Mouse (Mus musculus): ENCODE results near the gene Ctcfl. TPM values are rescaled to one million over a fixed set of nuclear protein-coding genes. Genes with fewer than 3 reads are reported as not detected.
A peak's percentile ranks its signal among the peaks of the same experiment; 100 is the strongest.

Ctcfl gene
- total and polyA plus RNA-seq, 3 experiments, result 0.08 to 0.11 TPM; not detected in 1

- Histone ChIP-seq H3K27me3 (ENCODE audit: control insufficient read depth, insufficient read depth, low read length) (no peaks in the 10 kb centered on the region), H3K4me3 (no peak overlapping the region), H3K4me1 (ENCODE audit: control insufficient read depth, insufficient read depth, low read length) (no peaks in the 10 kb centered on the region; the same call in 1 of the 2 replicates), H3K9ac (ENCODE audit: low read depth, low read length) (no peak overlapping the region), H3K36me3 (ENCODE audit: control insufficient read depth, insufficient read depth, low read length) (no peaks in the 10 kb centered on the region), H3K79me2 (replicated peaks; ENCODE audit: control insufficient read depth, insufficient read depth, low read length) (no peaks in the 10 kb centered on the region), H3K27ac (no peak overlapping the region; the same call in 1 of the 2 replicates)
- TF ChIP-seq CTCF (IDR thresholded peaks at IDR 0.05), result no peak
- TF ChIP-seq EP300 (IDR thresholded peaks at IDR 0.05; ENCODE audit: insufficient read depth, low read depth, low read length), result no peak
- no peak for TF ChIP-seq POLR2A (IDR thresholded peaks at IDR 0.05; ENCODE audit: insufficient read depth, low read depth, low read length)
- intact Hi-C loops (cut with DNase I), result no loop called here
- no peak for DNase-seq
- WGBS, result 37% methylated on average over 11 of the region's 11 CpGs
Measured at GRCm38 (mm10) chr2:173058263-173058662, 61.1 kb downstream of the Ctcfl start.

GRCm38 (mm10) chr2:173057623-173058022 is 61.7 kb downstream of the Ctcfl start:
- H3K27ac ChIP-seq, result peak overlapping the region; percentile 69
- DNase-seq, result peak in 1 of 2 experiments; percentile 65
- H3K9ac ChIP-seq (ENCODE audit: low read depth, low read length), result peak overlapping the region; percentile 9; the same call in 1 of the 2 replicates
- no peaks in the 10 kb centered on the region for H3K27me3 ChIP-seq (ENCODE audit: control insufficient read depth, insufficient read depth, low read length)
- no peaks in the 10 kb centered on the region for H3K79me2 ChIP-seq (replicated peaks; ENCODE audit: control insufficient read depth, insufficient read depth, low read length)
- no peaks in the 10 kb centered on the region; the same call in 1 of the 2 replicates for H3K4me1 ChIP-seq (ENCODE audit: control insufficient read depth, insufficient read depth, low read length)
- H3K36me3 ChIP-seq (ENCODE audit: control insufficient read depth, insufficient read depth, low read length), result no peaks in the 10 kb centered on the region
- 30% methylated on average over 10 of the region's 10 CpGs for WGBS
- no peak overlapping the region for H3K4me3 ChIP-seq
- TF ChIP-seq POLR2A (IDR thresholded peaks at IDR 0.05; ENCODE audit: insufficient read depth, low read depth, low read length) (no peak; the same call in 1 of the 2 replicates), EP300 (IDR thresholded peaks at IDR 0.05; ENCODE audit: insufficient read depth, low read depth, low read length) (no peak), CTCF (IDR thresholded peaks at IDR 0.05) (no peak)
- intact Hi-C loops (cut with DNase I), result no loop called here

- TF ChIP-seq CTCF (IDR thresholded peaks at IDR 0.05), result no peak
- no peak for TF ChIP-seq POLR2A (IDR thresholded peaks at IDR 0.05; ENCODE audit: insufficient read depth, low read depth, low read length)
- no peak for TF ChIP-seq EP300 (IDR thresholded peaks at IDR 0.05; ENCODE audit: insufficient read depth, low read depth, low read length)
- Histone ChIP-seq H3K4me3 (no peak overlapping the region), H3K79me2 (replicated peaks; ENCODE audit: control insufficient read depth, insufficient read depth, low read length) (no peaks in the 10 kb centered on the region), H3K9ac (ENCODE audit: low read depth, low read length) (no peak overlapping the region), H3K27me3 (ENCODE audit: control insufficient read depth, insufficient read depth, low read length) (no peaks in the 10 kb centered on the region), H3K36me3 (ENCODE audit: control insufficient read depth, insufficient read depth, low read length) (no peaks in the 10 kb centered on the region), H3K4me1 (ENCODE audit: control insufficient read depth, insufficient read depth, low read length) (no peaks in the 10 kb centered on the region; the same call in 1 of the 2 replicates), H3K27ac (no peak overlapping the region)
- 69% methylated on average over 11 of the region's 11 CpGs for WGBS
- no peak for DNase-seq
- intact Hi-C loops (cut with DNase I), result no loop called here
Measured at GRCm38 (mm10) chr2:173056882-173057315, 62.4 kb downstream of the Ctcfl start.

GRCm38 (mm10) chr2:173056303-173056881 is 62.9 kb downstream of the Ctcfl start:
- H3K4me1 ChIP-seq (ENCODE audit: control insufficient read depth, insufficient read depth, low read length), result no peaks in the 10 kb centered on the region; the same call in 1 of the 2 replicates
- TF ChIP-seq CTCF (IDR thresholded peaks at IDR 0.05) (no peak), POLR2A (IDR thresholded peaks at IDR 0.05; ENCODE audit: insufficient read depth, low read depth, low read length) (no peak), EP300 (IDR thresholded peaks at IDR 0.05; ENCODE audit: insufficient read depth, low read depth, low read length) (no peak)
- no peak for DNase-seq
- 64% methylated on average over 10 of the region's 10 CpGs for WGBS
- intact Hi-C loops (cut with DNase I), result no loop called here
- no peaks in the 10 kb centered on the region for H3K36me3 ChIP-seq (ENCODE audit: control insufficient read depth, insufficient read depth, low read length)
- no peaks in the 10 kb centered on the region for H3K27me3 ChIP-seq (ENCODE audit: control insufficient read depth, insufficient read depth, low read length)
- no peaks in the 10 kb centered on the region for H3K79me2 ChIP-seq (replicated peaks; ENCODE audit: control insufficient read depth, insufficient read depth, low read length)
- no peak overlapping the region for H3K4me3 ChIP-seq
- H3K9ac ChIP-seq (ENCODE audit: low read depth, low read length), result no peak overlapping the region
- no peak overlapping the region for H3K27ac ChIP-seq

GRCm38 (mm10) chr2:173053846-173054245 is 65.5 kb downstream of the Ctcfl start:
- intact Hi-C loops (cut with DNase I), result no loop called here
- Histone ChIP-seq H3K9ac (ENCODE audit: low read depth, low read length) (no peak overlapping the region), H3K36me3 (ENCODE audit: control insufficient read depth, insufficient read depth, low read length) (no peaks in the 10 kb centered on the region), H3K4me1 (ENCODE audit: control insufficient read depth, insufficient read depth, low read length) (no peaks in the 10 kb centered on the region; the same call in 1 of the 2 replicates), H3K27ac (no peak overlapping the region), H3K79me2 (replicated peaks; ENCODE audit: control insufficient read depth, insufficient read depth, low read length) (no peaks in the 10 kb centered on the region), H3K27me3 (ENCODE audit: control insufficient read depth, insufficient read depth, low read length) (no peaks in the 10 kb centered on the region), H3K4me3 (no peak overlapping the region)
- TF ChIP-seq POLR2A (IDR thresholded peaks at IDR 0.05; ENCODE audit: insufficient read depth, low read depth, low read length) (no peak), CTCF (IDR thresholded peaks at IDR 0.05) (no peak), EP300 (IDR thresholded peaks at IDR 0.05; ENCODE audit: insufficient read depth, low read depth, low read length) (no peak)
- 64% methylated on average over 6 of the region's 6 CpGs for WGBS
- no peak for DNase-seq

GRCm38 (mm10) chr2:173052881-173053280 is 66.4 kb downstream of the Ctcfl start:
- intact Hi-C loops (cut with DNase I), result no loop called here
- 73% methylated on average over 8 of the region's 8 CpGs for WGBS
- no peaks in the 10 kb centered on the region; the same call in 1 of the 2 replicates for H3K4me1 ChIP-seq (ENCODE audit: control insufficient read depth, insufficient read depth, low read length)
- TF ChIP-seq POLR2A (IDR thresholded peaks at IDR 0.05; ENCODE audit: insufficient read depth, low read depth, low read length) (no peak), EP300 (IDR thresholded peaks at IDR 0.05; ENCODE audit: insufficient read depth, low read depth, low read length) (no peak), CTCF (IDR thresholded peaks at IDR 0.05) (no peak)
- peak overlapping the region; percentile 43; the same call in 1 of the 2 replicates for H3K27ac ChIP-seq
- no peak overlapping the region for H3K4me3 ChIP-seq
- no peak overlapping the region for H3K9ac ChIP-seq (ENCODE audit: low read depth, low read length)
- no peaks in the 10 kb centered on the region for H3K27me3 ChIP-seq (ENCODE audit: control insufficient read depth, insufficient read depth, low read length)
- DNase-seq, result peak in 1 of 2 experiments; percentile 56
- no peaks in the 10 kb centered on the region for H3K36me3 ChIP-seq (ENCODE audit: control insufficient read depth, insufficient read depth, low read length)
- H3K79me2 ChIP-seq (replicated peaks; ENCODE audit: control insufficient read depth, insufficient read depth, low read length), result no peaks in the 10 kb centered on the region

Data from heart, adult 2 months (tissue).